Mouse (Mus musculus) lung, adult 2 months (tissue): ENCODE measurements around the gene Flot2.

Source experiments
- CTCF ChIP-seq: fragments of 200-500 bp; IDR thresholded peaks from 2 replicates; pipeline ENCODE4 v1.5.1; 2011; ENCODE audit warnings: mild to moderate bottlenecking, low read length, control low read depth; ENCODE audit not compliant: insufficient read depth
- POLR2A ChIP-seq: fragments of 200-500 bp; IDR thresholded peaks from 2 replicates; pipeline ENCODE4 v1.6.1; 2011; ENCODE audit warnings: low read depth, mild to moderate bottlenecking, control low read depth, low read length, borderline replicate concordance; ENCODE audit errors: extremely low read depth

GRCm38 (mm10) chr11:78053078-78053477 lies 15.3 kb downstream of the Flot2 start:
- TF ChIP-seq CTCF (no peak), POLR2A (no peak)
